Mouse (Mus musculus): ENCODE measurements around the gene Atp2a3.

DNA sequence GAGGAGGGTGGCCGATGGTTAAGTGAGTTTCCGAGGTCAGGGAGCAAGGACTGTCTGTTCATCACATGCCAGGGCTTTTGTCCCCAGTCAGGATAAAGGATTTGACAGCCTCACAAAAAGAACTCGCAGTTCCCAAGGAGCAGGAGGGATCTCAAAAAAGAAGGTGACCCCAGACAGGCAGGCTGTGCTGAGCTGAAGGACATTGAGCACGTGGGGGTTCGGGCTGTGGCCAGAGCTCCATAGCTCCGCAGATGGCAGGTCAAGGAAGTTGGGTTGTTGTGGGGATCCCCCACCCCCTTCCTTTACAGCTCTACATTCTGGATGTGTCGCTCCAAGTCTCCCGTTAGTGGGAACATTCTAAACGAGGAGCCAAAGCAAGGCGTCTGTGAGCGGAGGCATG lies 13.1 kb upstream of the Atp2a3 start:
- TF ChIP-seq CTCF (IDR thresholded peaks at IDR 0.05; ENCODE audit: low read depth) = no peak
- no peak for TF ChIP-seq EP300 (IDR thresholded peaks at IDR 0.05; ENCODE audit: low read depth)
